Mouse (Mus musculus) stomach, postnatal 0 days (tissue): ENCODE data around the gene Myrf.

Experiments used
- CTCF ChIP-seq: IDR thresholded peaks from 2 replicates; pipeline ENCODE4 v1.5.1; 2016; ENCODE audit warnings: antibody characterized with exemption, low read depth, mild to moderate bottlenecking, moderate library complexity
- EP300 ChIP-seq: optimal IDR thresholded peaks from 2 replicates; pipeline ENCODE3; 2016; ENCODE audit warnings: antibody characterized with exemption

DNA sequence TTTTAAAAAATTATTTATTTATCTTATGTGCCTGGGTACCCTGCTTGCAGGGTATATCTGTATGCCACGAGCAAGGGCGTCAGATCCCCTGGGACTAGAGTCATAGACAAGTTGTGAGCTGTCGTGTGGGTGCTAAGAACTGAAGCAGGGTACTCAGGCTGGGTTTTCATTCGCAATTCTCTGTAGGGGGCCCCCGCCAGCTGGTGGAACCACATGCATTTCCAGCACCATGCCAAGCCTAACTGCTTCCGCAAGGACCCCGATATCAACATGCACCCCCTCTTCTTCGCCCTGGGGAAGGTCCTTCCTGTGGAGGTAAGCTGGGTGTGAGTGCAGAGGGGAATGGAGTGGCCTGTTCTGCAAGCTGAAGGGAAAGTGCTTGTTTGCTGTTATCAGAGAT, 54.0 kb downstream of the Myrf start:
- TF ChIP-seq CTCF (no peak), EP300 (no peak)
